Mouse (Mus musculus) layer of hippocampus, postnatal 10 days (tissue): Measurements from ENCODE around the gene Sart1. TPM values are rescaled to one million over a fixed set of nuclear protein-coding genes. Genes with fewer than 3 reads are reported as not detected.
"Not testable (repeated sequence)": the region's sequence is repeated elsewhere in the genome, so short reads cannot be mapped to it uniquely, and the experiment has no call there.

Experiments
- DNase-seq, 2 experiments: peaks; one replicate each; pipeline ENCODE4 v3.0.0; 2021; ENCODE audit warnings: low spot score in 2 of 2
- total RNA-seq, 2 experiments: library from RNA; stranded (reverse); gene quantifications; 2 replicates each; pipeline ENCODE4 v1.2.3; 2021

The Sart1 gene
- total RNA-seq, 2 experiments from 2014 or later: 84.3 to 95.6 TPM

- no peak for DNase-seq
Observed at GRCm38 (mm10) chr19:5374177-5374576, 14.3 kb downstream of the Sart1 start.

GRCm38 (mm10) chr19:5372724-5373123, 15.8 kb downstream of the Sart1 start:
- DNase-seq: no peak

GRCm38 (mm10) chr19:5370932-5371331, 17.6 kb downstream of the Sart1 start:
- no peak for DNase-seq

- no peak for DNase-seq
Observed at GRCm38 (mm10) chr19:5367455-5367854, 21.0 kb downstream of the Sart1 start.

- DNase-seq: no peak
Observed at GRCm38 (mm10) chr19:5367053-5367359, 21.5 kb downstream of the Sart1 start, which contains the start of gene Banf1. Gene Banf1 (minus strand): TSS chr19:5367168.

GRCm38 (mm10) chr19:5366175-5367052, 22.1 kb downstream of the Sart1 start, which contains the start of gene Eif1ad:
Gene Eif1ad (plus strand): TSS chr19:5366741.
- peak; percentile 94 to 95 for DNase-seq

GRCm38 (mm10) chr19:5365751-5366150, 22.8 kb downstream of the Sart1 start:
- DNase-seq: no peak

- DNase-seq: no peak
Observed at GRCm38 (mm10) chr19:5364124-5364523, 24.4 kb downstream of the Sart1 start.

- DNase-seq: no peak
Observed at GRCm38 (mm10) chr19:5362186-5362585, 26.3 kb downstream of the Sart1 start.

- no peak for DNase-seq
Observed at GRCm38 (mm10) chr19:5356080-5356479, 32.4 kb downstream of the Sart1 start.

GRCm38 (mm10) chr19:5353609-5354008, 34.9 kb downstream of the Sart1 start:
- DNase-seq: no peak

GRCm38 (mm10) chr19:5349502-5349873, 39.0 kb downstream of the Sart1 start, which contains the start of gene Cst6:
Gene Cst6 (minus strand): TSS chr19:5349574.
- not testable (repeated sequence) for DNase-seq

- DNase-seq: peak; percentile 17 to 30
Observed at GRCm38 (mm10) chr19:5348526-5349501, 39.7 kb downstream of the Sart1 start.

GRCm38 (mm10) chr19:5348064-5348463, 40.4 kb downstream of the Sart1 start:
- DNase-seq: no peak

- DNase-seq: no peak
Observed at GRCm38 (mm10) chr19:5345297-5346131, 43.0 kb downstream of the Sart1 start.

- no peak for DNase-seq
Observed at GRCm38 (mm10) chr19:5341360-5341759, 47.1 kb downstream of the Sart1 start.

- peak; percentile 77 for DNase-seq
Observed at GRCm38 (mm10) chr19:5337975-5338374, 50.5 kb downstream of the Sart1 start.

- no peak for DNase-seq
Observed at GRCm38 (mm10) chr19:5335441-5335840, 53.1 kb downstream of the Sart1 start, which contains the start of gene Catsper1. Gene Catsper1 (plus strand): TSS chr19:5335741.

GRCm38 (mm10) chr19:5334741-5335140, 53.8 kb downstream of the Sart1 start:
- DNase-seq: no peak

GRCm38 (mm10) chr19:5327970-5328369, 60.5 kb downstream of the Sart1 start:
- no peak for DNase-seq
